Mouse (Mus musculus): ENCODE results near the gene Cdyl.

Cdyl gene
- long read RNA-seq, experiment 1, partial matches to known transcripts: 2 of 4 reads
- long read RNA-seq, experiment 1, other reads (novel, unspliced or antisense): 0 of 4 reads
- long read RNA-seq, experiment 2: 0 reads

DNA sequence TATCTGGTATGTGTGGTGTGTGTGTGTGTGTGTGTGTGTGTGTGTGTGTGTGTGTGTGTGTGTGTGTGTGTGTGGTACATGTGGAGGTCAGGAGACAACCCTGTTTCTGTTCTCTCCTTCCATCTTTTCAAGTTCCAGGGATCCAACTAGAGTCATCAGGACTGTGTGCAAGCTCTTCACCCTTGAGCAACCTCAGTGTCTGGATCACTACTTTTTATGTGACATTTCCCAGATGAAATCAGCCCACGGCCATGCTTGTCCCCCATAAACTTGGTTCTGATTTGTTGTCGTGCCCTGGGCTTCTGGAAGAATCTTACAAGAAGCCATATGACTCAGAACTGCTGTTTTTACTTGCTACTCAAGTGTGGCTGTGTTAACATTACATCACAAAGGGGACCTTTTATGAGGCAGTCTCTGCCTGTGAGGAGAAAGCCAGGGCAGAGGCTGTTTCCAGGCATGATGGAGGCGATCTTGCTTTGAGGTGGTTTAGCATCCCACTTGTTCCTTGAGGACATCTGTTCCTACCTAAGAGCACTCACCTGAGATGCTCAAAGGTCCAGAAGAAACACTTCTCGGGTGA, at the start of gene Cdyl:
TSS of gene Cdyl (plus strand) at position 428 of the 580 bp plus-strand sequence.
- intact Hi-C loops (cut with DNase I): no loop called here

- intact Hi-C loops (cut with DNase I): no loop called here
These were observed 48.9 kb upstream of the Cdyl start for GRCm38 (mm10) chr13:35610718-35611117.

DNA sequence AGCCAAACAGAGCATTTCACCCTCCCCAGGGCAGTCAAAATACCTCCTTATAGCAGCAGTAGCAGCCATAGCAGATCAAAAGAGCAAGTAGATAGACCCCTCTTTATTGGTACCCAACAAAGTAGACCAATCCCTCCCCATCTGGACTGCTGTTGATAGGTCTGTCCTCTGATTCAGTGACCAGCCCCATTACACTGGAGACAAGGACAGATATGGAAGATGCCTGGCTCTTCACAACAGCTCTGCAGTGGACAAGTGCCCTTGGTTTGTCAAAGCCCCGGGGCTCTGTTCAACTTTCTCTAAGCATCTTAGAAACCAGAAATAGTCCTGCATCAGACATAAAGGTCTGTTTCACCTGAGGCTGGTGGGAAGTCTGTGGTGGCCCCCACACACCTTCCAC, 47.1 kb upstream of the Cdyl start:
- intact Hi-C loops (cut with DNase I): no loop called here

DNA sequence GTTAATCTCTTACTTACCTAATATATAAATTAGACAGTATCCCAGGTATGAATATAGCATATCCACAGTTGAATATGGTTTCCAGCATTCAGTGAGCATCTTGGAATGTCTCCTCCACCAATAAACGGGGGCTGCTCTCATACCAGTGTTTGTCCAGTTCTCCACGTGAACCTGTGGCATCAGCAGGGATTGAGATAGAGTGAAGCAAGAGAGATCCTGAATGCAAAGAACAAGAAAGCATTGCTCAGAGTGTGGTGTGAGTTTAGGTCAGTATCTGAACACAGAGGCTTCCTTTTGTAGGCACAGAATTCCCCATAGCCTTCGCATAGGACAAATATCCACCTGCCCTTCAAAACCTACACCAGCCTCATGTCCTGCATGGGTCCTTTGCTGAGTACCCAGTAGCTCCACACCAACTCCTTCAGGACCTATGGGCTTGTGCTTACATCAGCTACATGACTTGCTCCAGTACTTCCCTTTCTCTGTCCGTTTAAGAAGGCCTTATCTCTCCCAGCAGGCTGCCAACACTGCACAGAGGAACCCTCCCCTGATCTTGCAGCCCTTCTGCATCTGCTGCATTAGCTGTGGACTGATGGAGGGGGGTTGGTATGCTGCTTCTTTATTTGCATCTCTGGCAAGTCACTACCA, 44.7 kb upstream of the Cdyl start:
- intact Hi-C loops (cut with DNase I): no loop called here

GRCm38 (mm10) chr13:35616524-35617099, 43.0 kb upstream of the Cdyl start:
- intact Hi-C loops (cut with DNase I): no loop called here

DNA sequence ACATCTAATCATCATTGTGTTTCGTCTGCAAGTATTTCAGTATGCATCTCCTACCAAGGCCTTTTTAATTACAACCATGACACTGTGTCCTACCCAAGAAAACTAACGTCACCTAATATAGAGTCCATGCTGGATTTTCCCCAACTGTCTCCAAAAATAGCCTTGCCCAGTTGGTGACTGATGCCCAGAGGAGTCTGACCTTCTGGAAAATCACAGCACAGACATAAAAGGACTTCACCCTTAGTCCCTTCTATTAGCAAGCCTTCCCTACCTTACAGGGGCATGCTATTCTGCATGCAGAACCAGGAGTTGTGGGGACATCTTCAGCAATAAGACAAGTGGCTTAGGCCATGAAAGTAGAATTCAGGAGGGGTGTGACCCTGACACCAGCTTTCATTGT, 40.3 kb upstream of the Cdyl start:
- intact Hi-C loops (cut with DNase I): no loop called here

DNA sequence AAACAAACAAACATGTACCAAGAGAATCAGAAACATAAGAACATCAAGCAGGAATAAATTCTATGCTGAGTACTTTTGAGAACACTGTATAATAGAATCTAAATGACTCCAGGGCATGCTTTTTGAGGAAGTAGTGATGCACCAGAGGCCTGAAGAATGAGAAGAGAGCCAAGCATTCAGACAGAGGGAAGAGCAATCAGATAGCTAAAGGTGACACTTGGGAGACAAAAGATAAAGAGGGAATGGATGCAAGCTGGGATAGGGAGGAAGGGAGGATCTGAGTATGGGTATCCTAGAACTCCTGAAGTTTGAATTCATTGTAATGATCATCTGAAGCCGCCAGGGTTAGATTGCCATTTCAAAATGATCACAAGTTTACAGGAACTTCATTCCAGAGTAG, 38.9 kb upstream of the Cdyl start:
- intact Hi-C loops (cut with DNase I): no loop called here

- intact Hi-C loops (cut with DNase I): no loop called here
These were observed 34.8 kb upstream of the Cdyl start for GRCm38 (mm10) chr13:35624831-35625230.

DNA sequence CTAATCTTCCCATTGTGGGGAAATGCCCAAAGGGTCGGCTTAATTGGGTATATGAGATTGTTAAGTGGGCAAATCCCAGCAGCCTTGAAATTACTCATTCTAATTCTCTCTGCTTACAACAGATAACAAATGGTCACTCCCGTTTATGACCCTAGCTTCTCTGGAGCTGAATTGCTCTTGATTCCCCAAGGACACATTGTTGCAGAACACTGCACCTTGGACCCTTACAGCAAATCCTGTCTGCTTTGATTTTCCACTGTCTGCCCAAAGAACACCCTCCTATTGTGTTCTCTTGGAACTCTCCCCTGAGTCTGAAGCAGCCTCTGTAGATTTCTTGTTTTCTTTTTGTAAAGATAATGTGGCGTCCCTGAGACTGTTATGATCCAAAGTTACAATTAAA, 34.1 kb upstream of the Cdyl start:
- intact Hi-C loops (cut with DNase I): no loop called here

GRCm38 (mm10) chr13:35627319-35627718, 32.3 kb upstream of the Cdyl start:
- intact Hi-C loops (cut with DNase I): no loop called here

- intact Hi-C loops (cut with DNase I): no loop called here
These were observed 12.4 kb upstream of the Cdyl start for GRCm38 (mm10) chr13:35647132-35647823.

- intact Hi-C loops (cut with DNase I): no loop called here
These were observed 9.3 kb upstream of the Cdyl start for GRCm38 (mm10) chr13:35650284-35650872.

DNA sequence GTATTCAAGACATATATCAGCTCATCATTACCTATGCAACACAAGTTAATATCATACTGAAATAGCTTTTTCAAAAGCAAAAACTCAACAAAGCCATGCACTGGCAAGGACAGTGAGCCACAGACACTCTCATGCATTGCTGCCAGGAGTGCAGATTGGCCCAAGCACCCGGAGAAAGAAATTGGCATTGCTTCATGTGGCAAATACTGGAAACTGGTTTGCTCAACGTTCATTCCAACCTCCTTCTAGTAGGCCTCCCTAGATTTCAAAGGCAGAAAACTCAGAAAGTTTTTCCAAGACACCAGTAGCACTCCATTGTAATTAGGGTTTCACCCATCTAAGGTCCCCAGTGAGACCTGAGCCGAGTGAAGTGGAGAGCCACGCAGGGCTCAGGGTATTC, 6.8 kb upstream of the Cdyl start:
- intact Hi-C loops (cut with DNase I): no loop called here

DNA sequence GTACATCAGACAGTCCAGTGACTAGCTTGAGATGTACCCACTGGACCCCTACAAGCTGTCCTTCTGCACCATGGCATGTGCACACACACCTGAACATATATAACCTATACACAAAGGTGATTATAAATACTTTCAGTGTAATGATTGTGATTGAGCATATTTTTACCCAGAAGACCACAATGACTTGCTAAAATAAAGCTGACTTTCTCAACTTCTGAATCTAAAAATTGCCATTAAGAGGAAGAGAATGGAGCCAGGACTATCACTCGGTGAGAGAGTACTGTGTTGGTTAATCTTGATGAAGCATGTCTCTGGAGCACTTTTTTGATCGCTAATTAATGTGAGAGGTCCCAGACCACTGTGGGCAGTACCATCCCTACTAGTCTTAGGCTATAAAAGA, 2.8 kb upstream of the Cdyl start:
- intact Hi-C loops (cut with DNase I): no loop called here

DNA sequence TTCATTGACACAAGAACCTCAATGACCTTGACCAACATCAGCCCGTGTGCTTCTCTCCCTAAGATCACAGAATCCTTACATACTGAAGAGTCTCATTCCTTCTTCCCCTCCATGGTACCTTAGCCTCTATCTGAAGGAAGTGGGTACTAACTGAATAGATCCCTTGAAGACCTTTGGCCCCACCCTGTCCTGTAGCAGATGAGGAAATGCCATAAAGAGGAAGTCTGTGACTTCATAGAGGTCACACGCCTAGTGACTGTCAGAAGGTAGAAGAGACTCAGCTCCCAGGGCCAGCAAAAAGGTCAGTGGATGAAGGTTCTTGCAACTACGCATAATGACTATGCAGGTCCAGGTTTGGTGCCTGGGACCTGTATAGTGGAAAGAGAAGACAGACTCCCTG, 5.8 kb downstream of the Cdyl start:
- intact Hi-C loops (cut with DNase I): no loop called here

- intact Hi-C loops (cut with DNase I): no loop called here
These were observed 10.4 kb downstream of the Cdyl start for GRCm38 (mm10) chr13:35669910-35670469.

DNA sequence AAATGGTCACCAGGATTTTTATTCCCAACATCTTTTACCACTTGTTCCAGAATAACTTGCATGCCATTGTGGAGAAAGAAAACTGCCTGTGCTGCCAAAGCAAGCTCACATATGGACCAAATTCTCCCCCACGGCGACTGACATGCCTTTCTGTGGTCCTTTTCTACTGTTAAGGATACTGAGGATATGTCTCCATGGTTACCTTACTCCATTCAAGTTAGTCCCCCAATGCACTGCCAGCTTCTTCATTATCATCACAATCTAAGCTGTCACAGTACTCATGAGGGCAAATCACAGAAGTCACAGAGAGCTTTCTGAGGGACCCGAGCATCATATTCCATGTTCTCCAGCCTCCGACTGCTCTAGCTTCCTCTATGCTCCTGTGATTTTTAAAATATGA, 11.2 kb downstream of the Cdyl start:
- intact Hi-C loops (cut with DNase I): no loop called here

DNA sequence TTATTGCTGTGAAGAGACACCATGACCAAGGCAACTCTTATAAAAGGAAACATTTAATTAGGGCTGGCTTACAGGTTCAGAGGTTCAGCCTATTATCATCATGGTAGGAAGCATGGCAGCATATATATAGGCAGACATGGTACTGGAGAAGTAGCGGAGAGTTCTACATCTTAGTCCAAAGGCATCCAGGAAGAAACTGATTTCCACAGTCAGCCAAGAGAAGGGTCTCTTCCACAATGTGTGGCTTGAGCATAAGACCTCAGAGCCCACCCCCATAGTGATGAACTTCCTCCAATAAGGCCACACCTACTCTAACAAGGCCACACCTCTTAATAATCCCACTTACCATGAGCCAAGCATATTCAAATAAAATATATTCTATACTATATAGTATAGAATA, 17.3 kb downstream of the Cdyl start:
- intact Hi-C loops (cut with DNase I): no loop called here

DNA sequence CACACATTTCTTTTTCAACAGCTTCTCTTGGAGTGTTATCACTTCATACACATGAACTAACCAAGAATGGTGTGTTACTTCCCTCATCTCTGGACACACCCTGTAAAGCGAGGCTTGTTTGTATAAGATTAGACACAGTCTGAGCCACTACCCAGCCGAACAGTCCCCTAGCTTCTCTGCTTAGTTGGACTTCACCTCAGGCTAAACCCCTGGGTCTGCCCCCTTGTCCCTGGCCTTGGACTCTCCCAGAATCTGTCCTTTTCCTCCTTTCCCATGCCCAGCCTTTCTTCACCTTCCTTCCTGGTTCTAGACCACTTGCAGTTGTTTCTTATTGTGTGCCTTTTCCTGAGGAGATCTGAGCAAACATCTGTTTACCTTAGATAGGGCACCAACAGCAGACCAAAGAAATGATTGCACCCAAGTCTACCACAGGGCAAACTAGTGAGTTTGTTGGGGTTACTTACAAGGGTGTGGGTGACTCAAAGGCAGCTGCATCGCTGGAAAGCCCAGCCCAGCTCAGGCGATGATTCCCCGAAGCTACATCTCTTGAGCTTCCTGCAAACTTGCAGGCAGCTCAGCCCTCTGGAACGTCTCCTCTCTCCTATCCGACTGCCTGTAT, 17.9 kb downstream of the Cdyl start:
- intact Hi-C loops (cut with DNase I): no loop called here

DNA sequence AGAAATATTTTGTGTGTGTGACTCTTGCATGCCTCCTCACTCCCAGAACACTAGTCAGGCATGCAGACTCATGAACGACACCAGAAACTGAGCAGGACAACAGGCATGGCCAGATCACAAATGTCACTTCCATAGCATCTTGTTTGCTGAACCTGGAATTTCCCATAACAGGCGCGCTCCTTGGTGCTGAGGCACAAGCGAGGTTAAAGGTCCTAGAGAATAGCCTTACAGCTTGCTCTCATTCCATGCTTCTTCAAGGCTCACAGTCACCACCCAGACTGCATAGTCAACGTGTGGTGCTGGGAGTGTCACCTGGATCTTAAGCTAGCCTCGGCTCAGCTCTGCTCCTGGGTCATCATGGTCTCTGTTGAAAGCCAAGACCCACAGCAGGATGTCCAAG, 19.1 kb downstream of the Cdyl start:
- intact Hi-C loops (cut with DNase I): no loop called here

DNA sequence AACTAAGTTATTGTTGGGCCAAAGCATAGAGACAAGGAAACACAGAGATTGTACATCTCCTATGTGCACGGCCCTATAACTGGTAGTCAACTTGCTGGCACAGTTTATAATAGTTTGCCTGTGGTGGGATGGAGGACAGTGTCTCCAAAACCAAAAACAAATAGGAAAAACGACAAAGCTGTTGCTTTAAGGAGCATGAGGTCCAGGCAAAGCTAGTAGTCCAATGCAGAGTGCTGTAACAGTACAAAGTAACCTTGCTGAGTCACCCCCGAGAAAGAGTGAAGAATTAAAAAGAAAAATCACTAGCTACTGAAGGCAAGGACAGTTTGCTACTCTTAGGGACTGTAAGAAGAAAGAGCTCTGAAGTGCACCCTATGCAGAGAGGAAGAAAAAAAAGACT, 21.7 kb downstream of the Cdyl start:
- intact Hi-C loops (cut with DNase I): no loop called here

Measured in adrenal gland (tissue).